Mouse (Mus musculus) erythroblast, embryonic 14.5 days (primary cell): ENCODE measurements around the gene Shd. TPM values are rescaled to one million over a fixed set of nuclear protein-coding genes. Genes with fewer than 3 reads are reported as not detected.

ENCODE experiments used
- H3K27me3 ChIP-seq: 2 replicates; pipeline ENCODE4 v1.6.1; 2012; ENCODE audit warnings: inconsistent platforms; ENCODE audit not compliant: control insufficient read depth
- H3K36me3 ChIP-seq: 2 replicates; pipeline ENCODE4 v1.6.1; 2012; ENCODE audit warnings: mild to moderate bottlenecking, inconsistent platforms; ENCODE audit not compliant: control insufficient read depth
- H3K4me1 ChIP-seq: 2 replicates; pipeline ENCODE4 v1.6.1; 2012; ENCODE audit warnings: inconsistent platforms; ENCODE audit not compliant: control insufficient read depth
- H3K4me3 ChIP-seq: replicated peaks from 2 replicates; pipeline ENCODE3; 2012; ENCODE audit warnings: moderate library complexity, mild to moderate bottlenecking, inconsistent platforms
- H3K9me3 ChIP-seq: 2 replicates; pipeline ENCODE4 v1.6.1; 2012; ENCODE audit warnings: low read length, inconsistent platforms, mixed read lengths; ENCODE audit not compliant: control insufficient read depth
- GATA1 ChIP-seq: IDR thresholded peaks from 2 replicates; pipeline ENCODE4 v1.6.1; 2012; ENCODE audit warnings: low read length, inconsistent platforms, mixed read lengths
- TAL1 ChIP-seq: IDR thresholded peaks from 3 replicates; pipeline ENCODE4 v1.6.1; 2012; ENCODE audit warnings: low read length, inconsistent platforms, mixed read lengths
- polyA plus RNA-seq: library from polyadenylated mRNA; stranded (reverse); fragments of >175 nt; gene quantifications from 2 replicates; pipeline ENCODE4 v1.2.3, GENCODE M21; 2012

Shd gene
- polyA plus RNA-seq, 1 experiment, result not detected

DNA sequence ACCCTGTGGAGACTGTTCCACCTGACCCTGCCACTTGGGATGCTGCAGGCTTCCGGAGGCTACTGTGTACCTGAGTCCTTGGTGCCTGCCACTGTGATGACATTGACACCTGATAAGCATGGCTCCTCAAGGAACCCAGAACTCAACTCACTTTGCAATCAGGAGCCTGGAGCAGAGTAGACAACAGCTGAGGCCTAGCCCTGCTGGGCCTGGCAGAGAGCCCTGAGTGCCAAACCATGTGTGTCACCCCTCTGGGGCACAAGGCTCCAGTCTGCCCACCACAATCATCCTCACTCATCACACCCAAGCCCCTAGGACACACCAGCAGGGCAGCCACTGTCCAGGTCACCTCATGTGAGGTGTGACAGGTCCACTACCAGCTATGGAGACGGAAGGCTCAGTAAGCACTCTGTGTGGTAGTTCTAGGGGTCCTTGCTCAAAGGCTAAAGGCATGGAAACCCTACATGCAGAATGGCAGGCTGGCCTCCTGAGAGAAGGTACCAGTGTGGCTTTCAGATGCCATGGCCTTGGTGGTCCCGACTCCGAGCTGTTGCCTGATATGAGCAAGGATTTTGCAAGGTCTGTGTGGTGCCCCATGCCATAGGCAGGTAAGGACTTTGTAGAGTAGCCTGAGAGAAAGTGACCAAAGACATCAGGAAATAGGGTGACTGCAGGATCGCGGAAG, 50.3 kb downstream of the Shd start:
- no peaks in the 10 kb centered on the region for H3K9me3 ChIP-seq
- H3K4me1 ChIP-seq, result peaks cover 11% of the 10 kb centered on the region
- H3K36me3 ChIP-seq, result peaks cover 96% of the 10 kb centered on the region

DNA sequence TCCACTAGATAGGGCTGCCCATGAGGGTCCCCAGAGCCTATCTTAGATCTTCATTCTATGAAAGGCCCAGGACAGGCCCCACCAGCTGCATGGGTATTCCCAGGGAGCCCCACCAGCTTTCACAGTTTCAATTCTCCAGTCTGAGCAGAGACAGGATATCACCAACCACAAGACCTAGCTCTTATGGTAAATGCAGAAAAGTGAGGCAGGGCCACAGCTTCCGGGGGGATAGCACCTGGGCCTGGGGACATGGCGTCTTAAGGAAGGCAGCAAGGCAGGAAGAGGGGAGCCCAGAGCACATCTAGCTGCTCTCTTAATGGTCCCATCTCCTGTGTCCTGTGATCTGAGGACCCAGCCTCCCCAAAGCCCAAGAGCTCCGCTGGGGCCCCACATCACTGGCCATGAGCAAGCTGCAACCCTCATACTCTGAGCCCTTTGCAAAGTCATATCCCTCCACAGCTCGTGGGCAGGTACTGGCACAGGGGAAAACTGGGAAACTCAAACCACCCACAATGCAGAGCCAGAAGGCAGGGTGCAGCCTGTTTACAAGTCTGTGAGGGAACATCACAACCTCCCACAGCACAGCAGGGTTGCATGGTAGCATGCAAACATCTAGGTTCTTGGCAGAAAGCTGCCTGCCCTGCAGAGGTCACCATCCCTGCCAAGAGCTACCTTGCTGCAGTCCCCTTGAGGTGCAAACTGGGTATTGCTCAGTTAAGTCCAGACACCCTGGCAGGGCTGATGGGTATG, 51.1 kb downstream of the Shd start:
- no peak overlapping the region for H3K4me3 ChIP-seq
- H3K9me3 ChIP-seq, result no peaks in the 10 kb centered on the region
- no peaks in the 10 kb centered on the region for H3K27me3 ChIP-seq
- TF ChIP-seq GATA1, result no peak
- TF ChIP-seq TAL1, result no peak
- H3K4me1 ChIP-seq, result peaks cover 15% of the 10 kb centered on the region
- peaks cover 96% of the 10 kb centered on the region for H3K36me3 ChIP-seq

More for the DNA sequence above, 50.3 kb downstream of the Shd start:
- no peak for TF ChIP-seq GATA1
- TF ChIP-seq TAL1, result no peak
- Histone ChIP-seq H3K4me3 (no peak overlapping the region), H3K27me3 (no peaks in the 10 kb centered on the region)

DNA sequence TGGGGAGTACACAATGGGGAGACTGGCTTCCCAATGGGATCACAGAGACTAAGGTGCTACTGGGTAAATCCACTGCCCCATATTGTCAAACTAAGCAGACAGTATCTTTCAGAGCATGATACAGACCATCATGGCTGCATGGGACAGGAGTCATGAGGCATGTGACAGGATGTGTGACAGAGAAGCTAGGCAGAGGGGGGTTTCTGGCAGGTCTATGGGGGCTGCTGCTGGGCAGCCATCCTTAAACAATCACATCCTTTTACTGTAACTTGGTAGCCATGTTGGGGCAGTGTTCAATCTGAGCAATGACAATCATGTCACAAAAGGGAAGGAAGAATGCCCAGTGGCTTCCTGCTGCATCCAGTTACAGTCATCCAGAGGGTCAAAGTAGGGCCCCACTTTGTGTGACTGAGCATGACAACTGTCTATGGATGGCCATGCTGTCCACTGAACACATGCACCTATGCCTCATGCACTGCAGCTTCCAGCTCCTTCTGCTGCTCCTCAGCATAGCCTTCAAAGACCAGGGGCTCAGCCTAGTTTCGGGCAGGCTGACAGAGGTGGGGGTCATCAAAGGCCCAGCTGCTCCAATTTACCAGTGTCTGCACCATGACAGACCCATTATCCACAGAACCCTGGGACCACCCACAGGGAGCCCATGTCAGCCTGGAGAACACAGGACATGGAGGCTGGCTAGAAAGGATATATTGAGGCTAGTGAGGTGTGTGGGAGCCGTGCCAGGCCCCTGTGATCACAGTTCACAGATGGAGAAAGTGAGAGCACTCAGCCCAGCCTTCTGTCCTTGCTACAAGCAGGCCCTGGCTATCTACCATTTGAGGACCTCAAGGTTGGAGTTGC, 52.1 kb downstream of the Shd start:
- TF ChIP-seq TAL1 (no peak), GATA1 (no peak)
- H3K27me3 ChIP-seq, result no peaks in the 10 kb centered on the region
- peaks cover 96% of the 10 kb centered on the region for H3K36me3 ChIP-seq
- H3K9me3 ChIP-seq, result no peaks in the 10 kb centered on the region
- H3K4me3 ChIP-seq, result no peak overlapping the region
- H3K4me1 ChIP-seq, result peaks cover 16% of the 10 kb centered on the region

DNA sequence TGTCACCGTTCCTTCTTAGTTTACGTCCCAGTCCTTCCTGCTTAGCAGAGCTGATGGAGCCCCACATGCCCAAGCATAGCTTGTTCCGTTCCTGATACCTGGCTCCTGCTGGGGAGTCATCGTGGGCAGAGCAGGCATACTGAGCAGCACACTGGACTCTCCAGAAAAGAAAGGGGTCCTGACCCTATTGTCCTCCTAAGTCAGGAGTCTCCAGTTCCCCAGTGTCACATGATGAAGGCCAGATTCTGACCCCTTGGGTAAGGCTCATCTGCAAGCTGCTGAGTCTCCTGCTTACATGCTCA, 52.7 kb downstream of the Shd start:
- no peak overlapping the region for H3K4me3 ChIP-seq
- H3K4me1 ChIP-seq, result peaks cover 19% of the 10 kb centered on the region
- H3K36me3 ChIP-seq, result peaks cover 96% of the 10 kb centered on the region
- no peaks in the 10 kb centered on the region for H3K27me3 ChIP-seq
- H3K9me3 ChIP-seq, result no peaks in the 10 kb centered on the region
- no peak for TF ChIP-seq GATA1
- no peak for TF ChIP-seq TAL1

DNA sequence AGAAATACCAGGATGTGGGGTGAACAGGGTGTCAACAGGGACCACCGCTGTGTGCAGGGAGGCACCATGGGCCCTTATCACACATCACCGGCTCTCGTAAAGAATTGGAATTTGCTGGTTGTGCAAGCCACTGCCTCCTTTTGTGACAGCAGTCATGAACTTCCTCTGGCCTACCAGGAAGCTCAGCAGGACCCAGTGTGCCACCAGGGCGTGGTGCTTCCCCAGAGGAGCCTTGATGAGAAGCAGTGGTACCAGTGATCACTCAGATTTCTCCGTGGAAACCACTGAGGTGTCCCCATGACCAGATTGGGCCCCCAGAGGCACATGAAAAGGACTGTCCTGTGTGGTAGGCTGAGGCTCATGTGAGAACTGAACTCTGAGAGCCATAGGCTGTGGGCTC, 53.1 kb downstream of the Shd start:
- Histone ChIP-seq H3K9me3 (no peaks in the 10 kb centered on the region), H3K36me3 (peaks cover 96% of the 10 kb centered on the region), H3K4me1 (peaks cover 19% of the 10 kb centered on the region), H3K4me3 (no peak overlapping the region), H3K27me3 (no peaks in the 10 kb centered on the region)
- TF ChIP-seq GATA1 (no peak), TAL1 (no peak)

DNA sequence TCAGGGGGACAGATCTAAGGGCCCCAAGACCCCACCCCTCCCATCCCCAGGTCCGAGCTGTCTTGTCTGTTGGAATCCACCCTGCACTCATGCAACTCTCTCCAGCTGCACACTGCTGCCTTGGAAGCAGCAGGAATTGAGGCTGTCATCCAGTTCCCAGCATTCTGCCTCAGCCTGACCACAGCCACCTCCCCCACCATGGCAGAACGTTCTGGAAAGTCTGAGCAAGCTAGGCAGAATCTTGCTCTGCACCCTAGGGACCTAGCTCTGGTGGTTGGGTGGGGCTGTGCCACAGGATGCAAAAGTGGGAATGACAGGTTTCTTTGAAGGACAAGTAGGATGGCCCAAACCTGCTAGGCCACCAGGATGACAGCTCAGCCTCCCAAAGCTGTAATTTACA, 54.2 kb downstream of the Shd start:
- no peak for TF ChIP-seq TAL1
- no peak for TF ChIP-seq GATA1
- Histone ChIP-seq H3K27me3 (no peaks in the 10 kb centered on the region), H3K4me3 (no peak overlapping the region), H3K36me3 (peaks cover 96% of the 10 kb centered on the region), H3K9me3 (no peaks in the 10 kb centered on the region), H3K4me1 (peaks cover 20% of the 10 kb centered on the region)

DNA sequence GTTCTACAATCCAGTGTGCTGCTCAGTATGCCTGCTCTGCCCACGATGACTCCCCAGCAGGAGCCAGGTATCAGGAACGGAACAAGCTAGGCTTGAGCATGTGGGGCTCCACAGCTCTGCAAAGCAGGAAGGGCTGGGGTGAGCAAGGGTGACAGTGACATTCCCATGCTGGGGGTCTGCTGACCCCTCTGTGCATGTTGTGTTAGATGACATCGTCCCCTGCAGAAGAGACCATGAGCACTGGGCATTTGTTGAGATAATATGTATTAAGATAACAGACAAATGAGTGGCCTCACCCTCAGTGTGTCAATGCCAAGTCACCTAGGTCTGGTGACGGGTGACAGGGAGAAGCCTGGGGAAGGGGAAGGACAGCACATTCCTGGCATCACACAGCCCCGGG, 54.7 kb downstream of the Shd start:
- H3K27me3 ChIP-seq, result no peaks in the 10 kb centered on the region
- peaks cover 96% of the 10 kb centered on the region for H3K36me3 ChIP-seq
- H3K4me1 ChIP-seq, result peaks cover 24% of the 10 kb centered on the region
- TF ChIP-seq TAL1 (no peak), GATA1 (no peak)
- no peak overlapping the region for H3K4me3 ChIP-seq
- no peaks in the 10 kb centered on the region for H3K9me3 ChIP-seq

Other genes with a start within 250 kb of the Shd start
- not detected in 2 replicates for gene Adgre4, start 220.5 kb upstream of the Shd start, polyA plus RNA-seq
- gene Zfp119a, start 91.5 kb upstream of the Shd start, polyA plus RNA-seq, result not detected in 2 replicates
- gene Zfp959, start 78.4 kb upstream of the Shd start, polyA plus RNA-seq, result 0.06 and 0.10 TPM in 2 replicates
- not detected in 2 replicates for gene Zfp119b, start 21.0 kb upstream of the Shd start, polyA plus RNA-seq
- gene Ebi3, start 17.8 kb upstream of the Shd start, polyA plus RNA-seq, result 0.34 and 0.37 TPM in 2 replicates
- 1.6 and 1.7 TPM in 2 replicates for gene Yju2, start 11.4 kb upstream of the Shd start, polyA plus RNA-seq
- not detected in 2 replicates for gene Fsd1, start 16.0 kb downstream of the Shd start, polyA plus RNA-seq
- 0.04 TPM in 1 of 2 replicates, not detected in the other for gene Stap2, start 35.1 kb downstream of the Shd start, polyA plus RNA-seq
- 0.76 and 1.1 TPM in 2 replicates for gene Mpnd, start 35.2 kb downstream of the Shd start, polyA plus RNA-seq
- gene Sh3gl1, start 66.2 kb downstream of the Shd start, polyA plus RNA-seq, result 5.9 TPM in 2 replicates
- 10.0 and 11.6 TPM in 2 replicates for gene Chaf1a, start 70.0 kb downstream of the Shd start, polyA plus RNA-seq
- gene Ubxn6, start 104.6 kb downstream of the Shd start, polyA plus RNA-seq, result 3.4 and 4.0 TPM in 2 replicates
- 35.9 and 38.5 TPM in 2 replicates for gene Hdgfl2, start 109.2 kb downstream of the Shd start, polyA plus RNA-seq
- gene Plin4, start 139.3 kb downstream of the Shd start, polyA plus RNA-seq, result not detected in 2 replicates
- gene Plin5, start 147.1 kb downstream of the Shd start, polyA plus RNA-seq, result not detected in 2 replicates
- gene Lrg1, start 151.5 kb downstream of the Shd start, polyA plus RNA-seq, result 0.03 TPM in 1 of 2 replicates, not detected in the other
- gene Sema6b, start 169.9 kb downstream of the Shd start, polyA plus RNA-seq, result 0.05 and 0.06 TPM in 2 replicates
- gene Tnfaip8l1, start 192.0 kb downstream of the Shd start, polyA plus RNA-seq, result 0.07 and 0.10 TPM in 2 replicates
- 1.7 and 1.8 TPM in 2 replicates for gene Mydgf, start 213.5 kb downstream of the Shd start, polyA plus RNA-seq
- 5.6 and 6.1 TPM in 2 replicates for gene Dpp9, start 248.4 kb downstream of the Shd start, polyA plus RNA-seq